Mouse (Mus musculus): Measurements from ENCODE around the gene Cnr2.
A peak's percentile ranks its signal among the peaks of the same experiment; 100 is the strongest.
"Not testable (repeated sequence)": the region's sequence is repeated elsewhere in the genome, so short reads cannot be mapped to it uniquely, and the experiment has no call there.

Cnr2 gene

GRCm38 (mm10) chr4:135934708-135935500, 39.7 kb downstream of the Cnr2 start:
- no peak for DNase-seq (ENCODE audit: low spot score)

DNA sequence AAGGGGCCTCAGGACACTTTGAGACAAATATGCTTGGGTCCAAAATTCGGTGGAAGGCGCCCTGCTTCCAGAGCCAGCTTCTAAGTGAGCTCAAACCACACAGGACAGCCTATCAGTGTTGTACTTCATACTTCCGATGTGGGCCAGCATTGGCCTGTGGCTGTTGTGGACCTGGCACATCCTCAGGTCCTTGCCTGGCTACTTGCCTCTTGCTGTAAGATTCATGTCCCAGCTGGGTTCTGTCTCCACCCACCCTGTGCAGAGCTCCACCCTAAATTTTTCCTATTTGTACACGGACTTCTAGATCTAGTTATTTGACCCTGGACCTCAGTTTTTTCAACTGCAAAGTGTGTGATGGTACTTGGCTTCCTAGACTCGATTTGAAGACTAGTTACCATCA, 40.3 kb downstream of the Cnr2 start:
- DNase-seq (ENCODE audit: low spot score) = no peak

- DNase-seq (ENCODE audit: low spot score) = no peak
Observed at GRCm38 (mm10) chr4:135938858-135939257, 43.7 kb downstream of the Cnr2 start.

GRCm38 (mm10) chr4:135941026-135941425, 45.8 kb downstream of the Cnr2 start:
- not testable (repeated sequence) for DNase-seq (ENCODE audit: low spot score)

GRCm38 (mm10) chr4:135942193-135942592, 47.0 kb downstream of the Cnr2 start:
- no peak for DNase-seq (ENCODE audit: low spot score)

DNA sequence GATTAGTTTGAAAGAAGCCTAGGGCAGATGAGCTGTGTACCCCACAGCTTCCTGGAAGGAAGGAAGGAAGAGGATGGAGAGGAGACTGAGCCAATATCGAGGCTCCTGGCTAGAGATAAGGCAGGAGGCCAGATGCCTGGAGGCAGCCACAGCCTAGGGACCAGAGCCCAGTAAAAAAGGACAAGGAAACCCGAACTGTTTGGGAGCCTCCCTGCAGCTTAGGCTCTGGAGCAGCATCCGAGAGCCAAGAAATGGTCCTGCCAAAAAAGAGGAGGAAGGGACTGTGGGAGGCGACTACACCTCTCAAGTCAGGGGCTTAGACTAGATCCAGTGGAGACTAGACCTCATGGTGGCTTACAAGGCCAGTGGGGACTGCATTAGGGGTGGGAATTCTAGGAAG, 48.2 kb downstream of the Cnr2 start:
- DNase-seq (ENCODE audit: low spot score) = no peak

DNA sequence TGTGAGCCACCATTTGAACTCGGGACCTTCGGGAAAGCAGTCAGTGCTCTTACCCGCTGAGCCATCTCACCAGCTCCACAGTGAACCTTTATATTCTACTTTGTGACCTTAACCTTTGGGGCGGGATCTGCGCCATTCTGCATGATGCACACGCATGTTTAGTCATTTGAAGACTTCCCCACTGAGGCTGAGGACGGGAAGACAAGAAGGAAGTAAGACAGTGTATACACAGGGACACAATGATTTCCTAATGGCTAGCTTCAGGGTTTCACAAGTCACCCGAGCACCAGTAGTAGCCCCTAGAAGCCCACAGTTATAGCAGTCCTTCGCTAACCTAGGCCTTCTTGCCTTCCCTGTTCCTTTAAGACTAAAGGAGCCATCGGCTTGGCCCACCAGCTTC, 50.5 kb downstream of the Cnr2 start:
- DNase-seq (ENCODE audit: low spot score) = no peak

- peak; percentile 94 for DNase-seq (ENCODE audit: low spot score)
Observed at GRCm38 (mm10) chr4:135946278-135946658, 51.1 kb downstream of the Cnr2 start, which contains the start of gene Hmgcl. Gene Hmgcl (plus strand): TSS chr4:135946448.

- DNase-seq (ENCODE audit: low spot score) = no peak
Observed at GRCm38 (mm10) chr4:135946659-135947301, 51.6 kb downstream of the Cnr2 start.

DNA sequence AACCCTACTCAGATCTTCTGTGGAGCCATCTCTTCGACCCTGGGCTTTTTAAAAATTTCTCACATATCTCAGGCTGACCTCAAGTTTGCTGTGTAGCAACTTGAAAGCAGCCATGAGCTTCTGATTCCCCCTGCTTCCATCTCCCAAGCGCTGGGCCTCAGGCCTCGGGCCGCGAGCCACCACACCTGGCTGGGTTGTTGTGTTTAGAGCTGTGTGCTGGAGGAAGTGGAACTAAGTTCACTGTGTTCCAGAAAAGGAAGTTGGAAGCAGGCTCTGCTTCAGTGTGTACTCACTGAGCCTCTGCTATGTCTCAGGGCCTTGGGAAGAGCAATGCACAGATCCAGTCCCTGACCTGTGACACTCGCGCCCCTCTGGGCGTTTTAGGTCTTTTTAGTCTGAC, 52.9 kb downstream of the Cnr2 start:
- DNase-seq (ENCODE audit: low spot score) = no peak

DNA sequence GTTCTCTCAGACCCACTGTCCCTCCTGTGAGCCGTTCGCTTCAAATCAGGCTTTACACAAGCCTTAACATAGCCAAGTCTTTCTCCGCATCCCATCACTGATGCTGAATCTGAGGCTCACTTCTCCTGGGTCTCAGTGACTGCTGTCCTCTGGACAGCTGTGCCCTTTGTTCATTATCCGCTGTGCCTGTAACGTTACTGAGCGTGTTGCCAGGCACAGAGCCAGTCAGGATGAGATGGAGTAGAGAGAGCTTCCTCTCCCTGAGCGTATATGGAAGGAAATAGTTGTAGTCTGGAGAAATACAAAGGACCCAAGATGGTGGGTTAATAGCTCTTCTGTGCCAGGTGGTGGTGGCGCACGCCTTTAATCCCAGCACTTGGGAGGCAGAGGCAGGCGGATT, 54.3 kb downstream of the Cnr2 start:
- DNase-seq (ENCODE audit: low spot score) = no peak

- no peak for DNase-seq (ENCODE audit: low spot score)
Observed at GRCm38 (mm10) chr4:135949911-135950310, 54.7 kb downstream of the Cnr2 start.

- DNase-seq (ENCODE audit: low spot score) = no peak
Observed at GRCm38 (mm10) chr4:135950365-135950764, 55.2 kb downstream of the Cnr2 start.

DNA sequence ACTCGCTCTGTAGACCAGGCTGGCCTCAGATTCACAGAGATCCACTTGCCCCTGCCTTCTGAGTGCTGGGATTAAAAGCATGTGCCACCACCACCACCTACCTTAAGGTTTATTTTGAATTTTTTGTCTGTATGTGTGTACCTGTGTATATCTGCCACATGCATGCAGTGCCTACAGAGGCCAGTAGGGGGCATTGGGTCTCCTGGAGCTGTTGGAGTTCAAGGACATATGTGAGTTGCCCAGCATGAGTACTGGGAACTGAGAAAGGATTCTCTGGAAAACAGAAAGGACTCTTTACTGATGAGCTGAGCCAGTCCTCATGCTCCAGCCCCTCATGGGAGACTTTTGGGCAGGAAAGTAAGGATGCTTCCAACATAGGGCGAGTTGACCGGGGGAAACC, 56.3 kb downstream of the Cnr2 start:
- no peak for DNase-seq (ENCODE audit: low spot score)

DNA sequence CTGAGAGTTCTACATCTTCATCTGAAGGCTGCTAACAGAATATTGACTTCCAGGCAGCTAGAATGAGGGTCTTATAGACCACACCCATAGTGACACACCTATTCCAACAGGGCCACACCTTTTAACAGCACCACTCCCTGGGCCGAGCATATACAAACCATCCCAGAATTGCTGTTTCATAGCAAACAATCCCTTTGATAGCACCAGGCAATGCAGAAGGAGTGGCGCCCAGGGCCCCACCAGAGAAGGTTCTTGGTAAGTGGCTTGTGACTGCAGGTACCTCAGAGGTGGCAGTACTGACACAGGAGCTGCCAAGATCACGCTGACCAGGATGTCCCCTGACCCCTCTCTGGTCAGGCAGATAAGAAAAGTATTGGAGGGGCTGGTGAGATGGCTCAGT, 58.0 kb downstream of the Cnr2 start:
- DNase-seq (ENCODE audit: low spot score) = no peak

DNA sequence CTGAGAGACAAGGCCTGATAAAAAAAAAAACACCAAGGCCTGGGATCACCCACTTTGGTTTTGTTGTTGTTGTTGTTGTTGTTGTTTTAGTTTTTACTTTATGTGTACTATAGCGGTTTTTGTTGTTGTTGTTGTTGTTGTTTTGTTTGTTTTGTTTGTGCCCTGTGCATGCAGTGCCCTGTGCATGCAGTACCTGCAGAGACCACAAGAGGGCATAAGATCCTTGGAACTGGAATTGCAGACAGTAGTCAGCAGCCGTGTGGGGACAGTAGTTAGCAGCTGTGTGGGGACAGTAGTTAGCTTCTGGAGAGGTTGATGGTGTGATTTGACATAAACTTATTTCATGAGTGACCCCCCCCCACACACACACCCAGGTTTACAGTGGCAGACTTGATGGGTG, 59.0 kb downstream of the Cnr2 start:
- DNase-seq (ENCODE audit: low spot score) = peak; percentile 52

DNA sequence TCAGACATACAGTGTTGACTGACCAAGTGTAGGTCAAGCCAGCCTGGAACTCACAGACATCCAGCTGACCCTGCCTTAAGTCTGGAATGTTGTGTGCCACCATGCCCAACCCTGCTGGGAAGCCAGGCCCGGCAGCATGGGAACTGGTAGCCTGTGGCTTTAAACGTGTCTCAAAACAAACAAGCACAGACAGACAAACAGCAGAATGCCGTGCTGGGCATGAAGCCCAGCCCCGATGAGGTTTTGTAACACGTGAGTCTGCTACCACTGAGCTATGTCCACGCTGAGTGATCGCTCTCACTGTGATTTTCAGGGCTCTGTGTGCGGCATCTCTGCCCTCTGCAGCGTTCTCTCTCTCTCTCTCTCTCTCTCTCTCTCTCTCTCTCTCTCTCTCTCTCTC, 60.7 kb downstream of the Cnr2 start:
- no peak for DNase-seq (ENCODE audit: low spot score)

DNA sequence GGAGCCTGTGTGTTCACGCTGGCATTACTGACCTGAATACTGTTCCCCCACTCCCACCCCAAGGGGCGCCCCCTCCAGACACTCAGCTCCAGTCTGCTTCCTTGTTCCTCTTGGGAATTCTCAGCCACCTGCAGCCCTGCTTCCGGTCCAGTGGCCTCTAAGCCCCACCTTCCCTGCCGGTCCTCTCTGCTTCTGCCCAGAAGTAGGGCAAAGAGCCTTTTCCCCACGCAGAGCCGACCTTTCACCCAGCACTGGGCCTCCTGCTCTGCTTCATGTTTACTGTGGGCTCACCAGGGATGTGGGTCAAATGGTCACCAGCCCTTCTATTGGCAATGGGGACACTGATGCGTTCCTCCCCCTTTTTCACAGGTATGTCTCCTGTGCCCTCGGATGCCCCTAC, 63.2 kb downstream of the Cnr2 start:
- no peak for DNase-seq (ENCODE audit: low spot score)

DNA sequence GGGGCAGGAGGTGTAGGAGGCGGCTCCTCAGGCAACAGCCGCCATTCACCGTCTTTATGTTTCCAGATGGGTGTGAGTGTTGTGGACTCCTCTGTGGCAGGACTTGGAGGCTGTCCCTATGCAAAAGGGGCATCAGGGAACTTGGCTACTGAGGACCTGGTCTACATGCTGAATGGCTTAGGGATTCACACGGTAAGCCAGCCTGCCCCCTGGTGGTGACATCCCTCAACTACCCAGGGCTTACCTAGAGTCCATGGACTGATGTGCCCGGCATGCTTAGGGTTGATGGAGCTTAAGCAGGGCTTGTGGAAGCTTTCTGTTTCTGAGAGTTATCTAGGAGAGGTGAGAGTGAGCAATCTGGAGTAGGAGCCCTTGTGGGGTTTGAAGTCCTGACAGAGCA, 65.5 kb downstream of the Cnr2 start:
- peak; percentile 74 for DNase-seq (ENCODE audit: low spot score)

DNA sequence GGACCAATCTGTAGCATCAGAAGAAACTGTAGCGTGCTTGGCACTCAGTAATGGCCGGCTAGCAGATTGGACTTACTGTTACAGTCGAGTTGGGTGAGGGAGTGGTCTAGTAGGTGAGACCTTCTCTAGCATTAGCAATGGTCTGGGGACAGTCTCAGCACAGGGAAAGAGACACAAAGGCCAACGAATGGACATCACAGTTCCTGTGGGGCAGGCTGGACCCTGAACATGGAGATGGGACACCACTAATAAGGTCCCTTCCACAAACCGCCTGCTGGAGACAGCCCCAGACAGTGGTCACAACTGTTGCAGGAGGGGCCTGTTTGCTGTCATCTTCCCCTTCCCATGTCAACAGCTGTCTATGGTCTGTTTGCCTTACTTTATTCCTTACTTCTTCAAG, 66.5 kb downstream of the Cnr2 start:
- no peak for DNase-seq (ENCODE audit: low spot score)

DNA sequence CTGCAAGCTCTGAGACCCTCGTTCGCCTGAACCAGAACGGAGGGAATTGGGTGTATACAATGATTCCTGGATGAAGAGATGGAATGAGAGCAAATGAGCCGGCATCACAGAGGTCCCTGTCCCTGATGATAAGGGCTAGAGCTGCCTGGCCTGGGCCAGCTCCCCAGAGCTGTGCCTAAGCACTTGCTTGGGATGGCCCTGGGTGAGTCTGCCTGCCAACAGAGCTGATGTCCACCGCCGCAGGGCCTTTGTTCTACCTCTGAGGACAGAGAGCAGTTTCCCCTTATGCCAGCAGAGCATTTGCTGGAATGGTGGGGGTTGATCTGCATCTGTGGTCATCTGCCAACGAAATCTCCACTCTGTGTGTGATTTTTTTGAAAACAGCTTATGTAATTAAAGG, 67.0 kb downstream of the Cnr2 start:
- DNase-seq (ENCODE audit: low spot score) = no peak

DNA sequence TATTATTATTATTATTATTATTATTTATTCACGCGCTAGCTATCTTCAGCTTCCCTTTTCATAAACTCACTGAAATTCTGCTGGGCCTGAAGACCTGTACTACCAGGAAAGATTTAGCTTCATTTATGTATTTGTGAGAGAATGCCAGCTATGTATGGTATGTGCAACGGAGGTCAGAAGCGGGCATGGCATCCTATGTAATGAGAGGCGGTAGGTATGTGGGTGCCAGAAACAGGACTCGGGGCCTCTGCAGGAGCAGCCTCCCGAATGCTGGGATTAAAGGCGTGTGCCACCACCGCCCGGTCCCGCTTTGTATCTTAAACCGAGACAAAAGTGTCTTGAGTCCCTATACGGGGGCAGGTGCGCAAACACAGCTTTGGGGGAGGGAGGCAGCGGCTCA, 67.8 kb downstream of the Cnr2 start:
- no peak for DNase-seq (ENCODE audit: low spot score)

DNA sequence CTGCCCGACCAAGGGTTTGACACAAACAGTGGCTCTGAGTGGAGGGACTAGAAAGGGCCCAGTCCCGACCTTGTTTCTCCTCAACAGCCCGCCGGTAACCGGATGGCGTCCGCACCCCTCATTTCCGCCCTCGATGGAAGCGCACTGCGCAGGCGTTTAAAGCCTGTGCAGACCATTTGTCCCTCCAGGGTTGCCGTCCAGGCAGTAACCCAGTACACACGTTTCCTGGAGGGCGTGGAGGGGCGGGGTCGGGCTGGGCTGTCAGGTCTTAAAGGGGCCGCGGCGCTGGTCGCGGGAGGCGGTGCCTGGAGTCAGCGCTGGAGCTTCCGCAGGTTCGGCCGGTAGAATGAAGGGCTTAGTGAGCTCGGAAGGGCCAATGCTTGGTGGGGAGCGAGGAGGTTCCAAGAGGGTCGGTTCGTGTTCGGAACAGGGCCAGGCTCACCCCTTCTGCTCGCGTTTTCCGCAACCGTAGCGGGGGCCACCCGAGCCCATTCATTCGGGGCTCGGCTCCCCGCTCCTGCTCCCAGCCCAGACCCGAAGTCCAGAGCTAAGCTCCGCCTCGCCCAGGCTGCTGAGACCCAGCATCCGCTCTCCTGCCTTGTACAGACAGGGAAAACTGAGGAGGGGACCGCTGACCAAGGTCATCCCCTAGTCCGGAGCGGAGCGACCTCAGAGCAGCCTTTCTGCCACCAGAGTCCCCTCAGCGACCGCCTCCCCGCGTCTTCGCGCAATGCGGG, 68.4 kb downstream of the Cnr2 start, which contains the start of gene Gale:
Gene Gale (plus strand): TSS at position 271 of the 737 bp plus-strand sequence.
- peak; percentile 92 for DNase-seq (ENCODE audit: low spot score)
